Mouse (Mus musculus) gastrocnemius, postnatal 25 days (tissue): ENCODE data around the gene Grk6. TPM values are rescaled to one million over a fixed set of nuclear protein-coding genes. Genes with fewer than 3 reads are reported as not detected.

ENCODE experiments used
- DNase-seq: peaks from one replicate; pipeline ENCODE4 v3.0.0; 2022
- total RNA-seq, 2 experiments: library from RNA; stranded (reverse); gene quantifications; 1 replicate in 1 of 2; 2 replicates in 1 of 2; pipeline ENCODE4 v1.2.3; 2021

Gene Grk6
- total RNA-seq, 2 experiments from 2014 or later = 9.3 to 10.2 TPM

DNA sequence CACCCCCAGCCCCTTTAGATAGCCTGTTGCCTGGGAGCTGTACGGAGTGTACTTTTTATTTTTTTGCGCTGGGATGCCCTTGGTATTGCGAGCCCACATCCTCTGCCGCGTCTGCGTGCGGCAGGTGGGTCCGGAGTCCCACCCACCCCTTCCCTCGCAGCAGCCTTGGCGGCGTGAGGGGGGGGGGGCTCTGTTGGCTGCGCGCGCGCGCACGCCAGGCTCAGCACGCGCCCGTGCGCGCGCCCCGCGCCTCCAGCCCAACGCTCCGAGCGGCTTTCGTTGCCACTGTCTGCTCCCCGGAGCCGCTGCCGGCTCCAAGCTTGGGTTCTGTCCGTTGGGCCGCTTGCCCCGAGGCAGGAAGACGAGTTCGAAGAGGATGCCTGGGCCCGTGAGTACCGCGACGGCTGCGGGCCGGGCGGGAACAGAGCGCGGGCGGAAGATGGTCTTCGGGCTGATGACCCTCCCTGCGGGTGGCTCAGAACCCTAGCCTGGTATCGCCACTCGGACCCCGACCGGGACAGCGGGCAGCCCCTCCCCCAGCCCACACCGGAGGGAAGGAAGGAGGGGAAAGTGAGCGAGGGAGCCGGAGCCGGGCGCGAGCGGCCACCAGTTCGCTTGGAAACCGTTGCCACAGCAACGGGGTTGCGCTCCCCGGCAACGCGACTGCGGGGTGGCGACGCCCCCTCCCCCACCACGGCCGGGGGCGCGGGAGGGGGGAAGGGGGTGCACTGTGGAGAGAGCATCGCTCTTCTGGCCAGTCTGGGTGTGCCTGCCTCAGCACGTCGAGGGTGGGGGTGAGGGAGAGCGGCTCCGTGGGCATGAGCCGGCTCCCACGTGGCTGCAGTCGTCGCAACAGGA is 19.4 kb downstream of the Grk6 start, which contains the start of gene Prr7:
TSS of gene Prr7 (plus strand) at position 241 of the 858 bp plus-strand sequence.
- peak; percentile 50 for DNase-seq

DNA sequence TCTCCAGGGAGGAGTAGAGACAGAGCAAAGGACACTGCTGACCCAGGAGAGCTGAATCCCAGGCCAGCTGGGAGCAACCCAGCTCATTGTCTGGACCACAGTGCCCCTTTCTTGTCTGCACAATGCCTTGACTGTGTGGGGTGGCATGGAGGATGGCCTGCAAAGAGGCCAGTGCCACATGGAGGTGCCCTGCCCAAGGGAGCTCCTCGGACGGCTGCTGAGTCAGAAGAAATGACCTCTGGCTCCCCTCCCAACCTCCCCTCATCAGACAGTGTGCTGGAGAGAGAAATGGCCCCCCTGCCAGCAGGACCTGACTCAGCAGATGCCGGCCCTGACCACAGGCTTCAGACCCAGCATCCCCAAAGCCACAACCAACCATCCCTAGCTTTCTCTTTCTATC is 20.3 kb downstream of the Grk6 start:
- DNase-seq = no peak

DNA sequence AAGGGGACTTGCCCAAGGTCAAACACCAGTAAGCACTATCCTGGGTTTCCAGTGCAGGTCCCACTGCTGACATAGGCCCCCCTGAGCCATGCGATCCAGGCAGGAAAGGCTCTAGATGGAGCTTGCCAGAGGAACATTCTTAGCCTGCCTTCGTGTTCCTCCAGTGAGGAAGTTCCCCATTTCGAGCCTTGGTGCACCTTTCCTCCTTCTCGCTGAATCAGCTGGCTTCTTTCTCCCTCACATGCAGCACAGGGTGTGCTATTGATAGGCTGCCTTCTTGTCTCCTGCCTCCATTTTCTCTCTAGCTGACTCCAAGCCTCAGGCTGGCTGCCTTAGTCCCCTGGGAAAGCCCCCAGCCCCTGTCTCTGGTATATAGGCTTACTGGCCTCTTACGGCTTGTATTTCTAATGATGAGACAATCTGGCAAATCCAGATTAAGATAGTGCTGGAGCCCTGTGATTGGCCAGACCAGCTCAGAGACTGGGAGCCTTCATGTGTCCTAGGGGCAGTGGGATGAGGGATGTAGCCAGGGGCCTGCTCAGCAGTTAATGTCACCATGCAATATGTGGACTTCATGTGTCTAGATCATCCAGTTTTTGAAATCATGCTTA is 21.1 kb downstream of the Grk6 start:
- DNase-seq = no peak

DNA sequence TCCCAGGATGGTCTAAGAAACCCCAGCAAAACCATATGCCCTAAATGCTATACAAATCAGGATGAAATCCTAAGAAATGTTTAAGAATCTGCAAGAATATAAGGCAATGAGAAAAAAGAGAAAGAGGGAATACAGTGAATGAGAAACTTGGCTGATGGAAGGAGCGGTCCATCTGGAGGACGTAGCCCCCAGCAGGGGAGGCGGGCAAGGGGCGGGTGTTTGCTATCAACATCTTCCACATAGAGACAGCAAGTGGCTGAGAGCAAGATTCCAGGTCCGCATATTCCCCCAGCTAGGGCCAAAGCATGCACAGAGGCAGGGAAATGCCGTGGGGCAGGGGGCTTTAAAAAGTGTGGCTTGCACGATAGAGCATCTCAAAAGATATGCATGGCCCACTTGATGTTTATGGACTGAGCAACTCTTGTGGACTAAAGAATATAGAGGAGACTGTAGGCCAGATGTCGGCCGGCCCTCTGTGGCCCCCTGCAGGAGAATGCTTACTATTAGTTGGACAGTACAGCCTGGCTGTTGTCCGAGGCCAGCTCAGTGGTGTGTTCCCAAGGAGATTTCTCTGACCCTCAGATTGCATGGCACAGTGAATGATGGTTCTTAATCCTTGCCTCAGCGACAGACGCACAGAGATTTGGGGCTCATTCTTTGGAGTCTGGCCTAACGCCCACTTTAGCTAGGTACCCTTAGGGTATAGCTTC is 24.1 kb downstream of the Grk6 start:
- no peak for DNase-seq

DNA sequence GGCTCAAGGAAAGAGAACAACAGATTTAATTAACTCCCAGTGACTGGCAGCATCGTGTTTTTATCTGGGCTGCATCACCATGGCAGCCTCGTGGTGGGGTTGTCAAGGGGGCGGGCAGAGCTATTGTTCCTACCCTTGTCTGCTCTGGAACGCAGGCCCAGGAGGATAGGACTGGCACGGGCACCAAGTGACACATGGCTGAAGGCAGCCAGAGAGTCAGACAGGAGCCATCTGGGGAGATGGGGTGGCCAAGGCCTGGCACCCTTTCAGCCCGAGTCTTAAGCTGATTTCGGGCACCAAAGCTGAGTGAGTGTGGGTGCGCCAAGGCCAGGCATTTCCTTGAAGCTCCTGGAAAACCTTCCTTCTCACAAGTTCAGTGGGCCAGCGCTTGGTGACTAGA is 25.5 kb downstream of the Grk6 start:
- DNase-seq = no peak

DNA sequence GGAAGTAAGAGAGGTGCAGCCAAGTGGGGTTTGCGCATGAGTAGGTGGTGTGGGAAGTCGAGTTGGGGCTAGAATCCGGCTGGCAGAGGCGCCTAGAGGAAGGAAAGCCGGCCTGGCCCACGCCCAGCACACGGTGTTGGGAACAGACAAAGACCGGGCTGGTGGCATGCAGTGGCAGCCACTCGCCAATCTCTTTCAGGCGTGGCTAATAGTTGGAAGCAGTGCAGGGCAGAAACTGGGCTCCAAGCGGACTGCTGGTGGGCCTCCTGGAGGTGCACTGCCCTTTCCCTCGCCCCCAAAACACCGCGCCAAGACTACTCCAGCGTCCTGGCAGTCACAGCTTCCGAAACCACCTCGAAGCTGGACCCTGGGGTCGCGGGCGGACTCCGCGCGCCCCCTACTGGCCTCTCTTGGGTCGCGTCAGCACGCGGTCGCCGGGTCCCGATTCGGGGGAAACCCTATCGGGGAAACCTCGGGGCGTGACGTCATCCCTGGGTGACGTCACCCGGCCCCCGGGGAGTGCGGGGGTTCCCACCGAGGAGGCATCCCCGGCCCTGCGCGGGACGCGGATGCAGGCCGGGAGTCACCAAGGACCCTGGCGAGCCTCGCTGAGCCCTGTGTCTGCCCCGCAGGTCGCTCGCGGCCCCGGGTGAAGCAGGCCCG is 26.4 kb downstream of the Grk6 start:
- peak; percentile 80 for DNase-seq

DNA sequence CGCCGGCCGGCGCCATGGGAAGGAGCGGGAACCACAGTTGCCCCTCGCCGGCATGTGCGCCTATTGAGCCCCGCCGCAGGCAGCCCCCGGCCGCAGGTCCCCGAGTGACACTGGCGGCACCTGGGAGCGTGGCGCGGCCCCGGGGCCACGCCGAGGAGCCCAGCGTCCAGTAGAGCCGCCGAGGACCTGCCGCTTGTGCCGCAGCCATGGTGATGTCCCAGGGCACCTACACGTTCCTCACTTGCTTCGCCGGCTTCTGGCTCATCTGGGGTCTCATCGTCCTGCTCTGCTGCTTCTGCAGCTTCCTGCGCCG is 26.9 kb downstream of the Grk6 start:
- no peak for DNase-seq

DNA sequence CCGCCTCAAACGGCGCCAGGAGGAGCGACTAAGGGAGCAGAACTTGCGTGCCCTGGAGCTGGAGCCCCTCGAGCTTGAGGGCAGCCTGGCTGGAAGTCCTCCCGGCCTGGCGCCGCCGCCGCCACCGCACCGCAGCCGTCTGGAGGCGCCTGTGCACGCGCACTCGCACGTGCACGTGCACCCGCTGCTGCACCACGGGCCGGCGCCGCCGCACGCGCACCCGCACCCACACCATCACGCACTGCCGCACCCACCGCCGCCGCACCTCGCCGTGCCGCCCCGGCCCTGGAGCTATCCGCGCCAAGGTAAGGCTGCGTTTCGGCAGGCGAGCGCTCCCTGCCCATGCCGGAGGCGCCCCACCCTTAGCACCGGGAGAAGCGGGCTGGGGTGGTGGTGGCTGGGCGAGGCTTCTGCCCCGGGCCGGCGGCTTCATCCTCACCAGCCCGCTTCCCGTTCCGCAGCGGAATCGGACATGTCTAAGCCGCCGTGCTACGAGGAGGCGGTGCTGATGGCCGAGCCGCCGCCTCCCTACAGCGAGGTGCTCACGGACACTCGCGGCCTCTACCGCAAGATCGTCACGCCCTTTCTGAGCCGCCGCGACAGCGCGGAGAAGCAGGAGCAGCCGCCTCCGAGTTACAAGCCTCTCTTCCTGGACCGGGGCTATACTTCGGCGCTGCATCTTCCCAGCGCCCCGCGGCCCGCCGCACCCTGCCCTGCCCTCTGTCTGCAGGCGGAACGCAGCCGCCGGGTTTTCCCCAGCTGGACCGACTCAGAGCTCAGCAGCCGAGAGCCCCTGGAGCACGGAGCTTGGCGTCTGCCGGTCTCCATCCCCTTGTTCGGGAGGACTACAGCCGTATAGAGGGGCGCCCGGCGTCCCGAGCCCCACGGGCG is 27.5 kb downstream of the Grk6 start:
- no peak for DNase-seq

DNA sequence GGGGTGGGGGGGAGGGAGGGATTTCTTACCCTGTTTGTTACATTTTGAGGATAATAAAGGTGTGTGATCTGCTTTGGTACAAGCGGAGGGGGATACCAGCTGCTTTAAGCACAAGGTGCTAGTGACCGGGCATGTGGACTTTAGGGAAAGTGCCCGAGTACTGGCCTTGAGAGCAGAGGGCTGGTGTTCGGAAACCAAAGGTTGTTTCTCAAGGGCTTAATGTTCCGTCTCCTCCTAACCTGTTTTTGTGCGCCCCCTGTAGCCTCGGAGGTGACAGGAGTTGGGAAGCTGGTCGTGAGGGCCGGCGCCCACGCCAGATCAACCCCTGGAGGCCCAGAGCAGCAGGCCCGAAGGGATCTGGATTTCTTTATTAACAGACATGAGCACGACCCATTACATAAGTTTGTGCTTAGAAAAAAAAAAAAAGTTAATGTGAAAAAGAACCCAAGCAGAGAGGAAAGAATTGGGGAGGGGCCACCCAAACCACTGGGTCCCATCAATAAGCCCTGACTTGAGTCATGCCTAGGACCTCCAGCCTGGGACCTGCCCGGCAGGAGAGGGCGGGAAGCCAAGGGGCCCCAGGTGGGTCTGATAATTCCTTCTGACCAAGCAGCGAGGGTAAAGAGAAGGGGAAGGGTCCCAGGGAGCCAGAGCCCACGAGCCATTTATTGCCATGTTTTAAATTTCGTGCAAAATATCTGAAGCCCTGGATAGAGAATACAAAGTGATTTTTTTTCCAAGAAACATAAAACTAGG is 28.4 kb downstream of the Grk6 start:
- no peak for DNase-seq

DNA sequence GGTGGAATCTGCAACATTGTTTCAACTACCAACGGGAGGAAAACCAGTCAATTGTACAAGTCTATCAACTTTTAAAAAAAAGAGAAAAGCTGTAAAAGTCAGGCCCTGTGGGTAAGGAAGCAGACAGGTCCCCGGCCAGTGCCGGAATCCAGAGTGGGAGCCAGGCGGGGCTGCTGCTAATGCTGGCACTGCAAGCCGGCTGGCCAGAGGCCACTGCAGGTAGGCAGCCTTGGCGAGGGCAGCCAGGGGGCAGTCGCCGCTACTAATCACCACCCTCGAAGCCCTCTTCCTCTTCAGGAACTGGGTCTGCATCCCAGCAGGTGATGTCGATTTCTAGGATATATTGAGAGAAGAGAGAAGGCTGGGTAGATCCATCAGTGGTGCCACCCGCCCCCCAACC is 29.1 kb downstream of the Grk6 start:
- no peak for DNase-seq

DNA sequence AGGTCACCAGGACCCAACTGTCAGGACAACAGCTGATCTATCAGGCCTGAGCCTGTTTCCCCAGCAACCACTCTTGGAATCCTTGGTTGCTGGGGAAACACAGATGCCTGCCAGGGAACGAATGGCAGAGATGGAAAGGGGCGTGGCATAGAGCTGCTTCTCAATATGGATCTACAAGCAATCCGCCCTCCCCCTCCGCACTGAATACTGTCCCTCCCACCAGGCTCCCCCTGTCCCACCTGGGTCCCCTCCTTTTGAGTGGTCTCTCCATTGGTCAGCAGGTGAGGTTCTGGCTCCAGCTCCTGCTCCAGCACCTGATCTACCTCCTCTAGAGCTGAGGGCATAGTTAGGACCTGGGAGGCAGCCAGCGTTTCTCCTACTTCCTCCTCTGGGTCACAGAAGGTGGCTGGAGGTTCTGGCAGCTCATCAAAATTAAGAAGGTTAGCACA is 29.8 kb downstream of the Grk6 start:
- no peak for DNase-seq

DNA sequence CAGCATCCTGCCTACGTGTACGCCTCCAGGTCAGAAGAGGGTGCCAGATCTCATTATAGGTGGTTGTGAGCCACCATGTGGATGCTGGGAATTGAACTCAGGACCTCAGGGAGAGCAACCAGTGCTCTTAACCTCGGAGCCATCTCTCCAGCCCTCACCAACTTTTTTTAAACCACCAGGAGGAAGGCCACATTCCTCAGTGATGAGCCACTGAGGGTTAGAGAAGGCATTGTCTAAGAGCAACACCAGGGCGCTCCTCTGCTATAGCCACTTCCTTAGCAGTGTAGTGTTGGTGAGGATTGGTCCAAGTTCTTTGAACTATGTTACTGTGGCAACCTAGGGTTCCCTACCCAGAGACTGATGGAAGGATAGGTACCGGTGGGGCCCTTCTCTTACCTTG is 30.9 kb downstream of the Grk6 start:
- DNase-seq = no peak

DNA sequence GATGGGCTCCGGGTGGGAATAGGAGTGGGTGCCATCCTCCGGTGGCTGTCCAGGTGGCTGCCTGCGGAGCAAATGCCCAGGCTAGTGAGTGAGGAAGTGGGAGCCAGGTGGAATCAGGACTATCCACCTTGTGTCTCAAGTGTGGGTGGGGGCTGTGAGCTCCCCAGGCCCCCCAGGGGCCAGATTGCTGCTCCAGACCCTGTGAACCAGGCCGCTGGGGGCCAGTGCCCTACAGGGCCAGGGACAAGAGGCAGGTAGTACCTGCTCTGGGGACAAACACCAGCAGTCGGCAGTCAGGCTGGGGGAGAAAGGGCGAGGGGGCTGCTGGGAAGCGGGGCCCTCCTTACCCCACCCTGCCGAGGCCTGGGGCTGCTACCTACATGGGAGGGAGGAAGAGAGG is 31.4 kb downstream of the Grk6 start:
- DNase-seq = no peak

DNA sequence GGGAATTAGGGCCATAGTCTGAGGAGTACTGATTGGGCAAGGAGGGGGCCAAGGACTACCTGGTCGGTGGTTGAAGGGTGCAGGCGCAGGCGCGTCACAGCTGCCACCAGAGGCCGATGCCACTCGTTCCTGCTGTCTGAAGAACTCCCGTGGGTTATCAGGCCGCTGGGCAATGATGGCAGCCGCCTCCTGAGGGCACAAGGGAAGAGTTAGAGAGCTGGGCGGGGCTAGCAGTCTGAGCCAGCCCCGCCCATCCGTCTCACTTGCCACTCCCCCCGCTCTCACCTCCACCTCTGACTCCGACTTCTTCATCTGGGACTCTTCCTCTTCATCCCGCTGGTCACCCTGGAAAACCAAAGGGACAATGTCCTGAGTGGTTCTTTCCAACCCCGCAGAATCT is 32.6 kb downstream of the Grk6 start:
- no peak for DNase-seq

DNA sequence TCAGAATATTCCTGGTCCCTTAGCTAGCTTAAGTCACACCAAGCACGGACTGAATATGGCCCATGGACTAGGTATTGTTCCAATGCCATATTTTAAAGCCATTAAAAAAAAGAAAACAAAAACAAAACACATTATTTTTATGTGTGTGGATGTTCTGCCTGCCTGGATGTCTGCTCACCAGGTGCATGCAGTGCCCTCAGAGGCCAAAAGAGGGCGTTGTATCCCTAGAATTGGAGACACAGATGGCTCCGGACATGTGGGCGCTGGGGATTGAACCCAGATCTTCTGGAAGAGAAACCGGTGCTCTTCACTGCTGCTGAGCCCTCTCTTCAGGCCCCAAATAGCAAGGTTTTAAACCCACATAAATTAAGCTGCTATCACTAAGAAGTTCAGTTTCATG is 33.2 kb downstream of the Grk6 start:
- DNase-seq = no peak

DNA sequence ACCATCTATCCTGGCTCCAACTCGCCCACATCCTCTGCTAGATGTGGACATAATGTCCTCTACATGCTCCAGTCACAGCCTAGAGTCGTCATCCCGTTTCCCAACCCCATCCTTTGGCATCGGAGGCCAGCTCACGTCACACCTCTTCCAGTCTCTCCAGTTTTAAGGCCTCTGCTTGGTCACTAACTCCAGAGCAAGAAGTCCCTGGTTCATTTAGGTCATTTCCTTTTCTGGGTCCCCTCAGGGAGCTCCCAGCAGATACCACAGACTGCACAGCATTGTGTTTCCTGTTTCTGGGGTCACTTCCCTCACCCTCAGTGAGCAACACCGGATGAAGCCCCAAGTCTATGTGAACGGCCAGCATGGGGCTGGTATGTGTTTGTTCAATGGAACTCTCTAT is 34.1 kb downstream of the Grk6 start:
- DNase-seq = peak; percentile 29

DNA sequence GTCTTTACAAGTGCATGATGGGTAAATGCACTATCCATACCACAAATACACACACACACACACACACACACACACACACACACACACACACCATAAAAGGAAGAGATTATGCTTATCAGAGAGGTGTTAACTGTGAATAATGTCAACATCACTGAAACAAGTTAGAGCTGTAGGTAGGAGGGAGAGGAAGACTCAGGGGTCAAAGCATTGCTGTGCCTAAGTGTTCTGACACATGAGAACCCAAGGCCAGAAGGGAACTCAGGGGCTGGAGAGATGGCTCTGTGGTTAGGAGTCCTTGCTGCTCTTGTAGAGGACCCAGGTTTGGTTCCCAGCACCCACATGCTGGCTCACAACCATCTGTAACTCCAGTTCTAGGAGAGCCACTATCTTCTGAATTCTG is 35.1 kb downstream of the Grk6 start:
- no peak for DNase-seq

DNA sequence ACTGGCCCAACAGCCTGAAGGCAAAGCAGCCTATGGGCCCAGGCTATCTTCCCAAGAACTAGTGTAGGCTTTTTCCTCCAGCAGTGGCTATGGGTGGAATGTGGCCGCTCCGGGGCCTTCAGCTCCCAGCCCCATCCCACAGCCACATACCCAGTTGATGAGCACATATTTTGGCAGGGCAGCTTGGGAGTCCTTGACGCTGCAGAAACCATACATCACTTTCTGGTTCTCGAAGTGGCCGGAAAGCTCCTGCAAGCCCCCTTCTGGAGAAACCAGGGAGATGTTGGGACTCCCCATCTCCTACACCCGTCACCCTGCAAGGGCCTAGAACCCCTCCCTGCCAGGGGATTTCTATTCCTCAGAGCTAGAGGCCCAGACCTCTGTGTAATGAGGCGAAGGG is 37.7 kb downstream of the Grk6 start:
- no peak for DNase-seq

DNA sequence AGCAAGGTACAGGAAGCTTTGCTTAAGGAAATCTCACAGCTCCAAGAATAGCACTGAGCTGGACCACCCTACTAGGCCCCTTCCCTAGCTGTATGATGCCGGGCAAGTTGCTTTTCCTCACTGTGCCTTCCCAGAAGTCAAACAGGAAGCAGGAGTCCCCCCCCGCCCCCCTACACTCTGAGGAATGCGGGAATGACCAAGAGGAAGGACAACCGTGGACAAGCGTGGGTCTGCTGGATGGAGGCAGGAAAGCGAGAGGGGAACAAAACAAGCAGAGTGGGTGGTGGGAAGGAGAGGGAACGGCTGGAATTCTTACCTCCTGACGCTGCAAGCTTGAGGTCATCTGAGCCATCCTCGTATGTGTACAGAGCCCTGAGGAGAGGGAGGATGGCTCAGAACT is 38.2 kb downstream of the Grk6 start:
- no peak for DNase-seq

DNA sequence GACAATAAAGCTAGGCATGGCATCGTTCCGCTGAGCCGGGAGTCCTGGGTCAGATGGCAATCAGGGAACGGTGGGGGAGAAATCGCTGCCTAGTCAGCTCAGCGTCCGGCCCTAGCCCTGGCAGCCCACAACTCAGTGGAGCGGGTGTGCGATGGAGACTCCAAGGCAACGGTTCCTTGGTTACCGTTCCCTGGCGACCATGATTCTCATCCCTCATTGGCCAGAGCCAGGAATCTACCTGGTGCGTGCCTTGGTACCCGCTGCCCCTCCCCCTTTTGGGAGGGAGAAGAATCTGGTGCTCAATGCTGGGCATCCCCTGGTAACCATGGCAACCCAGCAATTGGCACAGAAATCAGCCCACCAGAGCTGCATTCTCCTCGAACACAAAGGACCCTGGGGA is 38.7 kb downstream of the Grk6 start:
- DNase-seq = no peak

DNA sequence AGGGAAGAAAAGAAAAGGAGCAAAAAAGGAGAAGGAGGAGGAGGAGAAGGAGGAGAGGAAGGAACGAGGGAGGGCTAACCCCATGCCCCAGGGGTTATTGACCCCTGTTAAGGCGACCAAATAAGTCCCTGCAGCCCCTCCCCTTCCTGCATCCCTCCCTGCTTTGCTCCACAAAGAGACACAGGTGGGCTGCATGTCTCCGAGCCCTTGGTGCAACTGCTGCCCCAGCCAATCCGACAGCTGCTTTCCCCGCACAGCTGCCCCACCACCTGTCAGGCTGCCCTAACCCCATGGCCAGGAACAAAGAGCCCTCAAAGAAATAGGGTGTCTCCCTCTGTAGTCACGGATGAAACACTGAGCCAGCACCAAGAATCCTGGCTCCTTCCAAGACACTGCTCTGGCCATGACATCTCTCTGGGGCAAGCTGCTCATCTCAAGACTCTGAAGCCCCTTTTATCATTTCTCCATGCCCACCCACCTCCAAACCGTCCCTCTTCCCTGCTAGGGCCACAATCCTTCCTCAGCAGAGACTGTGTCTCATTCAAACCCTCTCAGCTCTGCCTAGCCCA is 39.7 kb downstream of the Grk6 start:
- no peak for DNase-seq
